Mouse (Mus musculus) megakaryocyte, adult 5-6 weeks (primary cell): ENCODE measurements at regions not wholly inside any gene's neighbourhood (a gene's known extent, or its start where the extent isn't known, plus 50 kb on each side); places are given as distances from the start of the nearest gene placed in this dataset.
A peak's percentile ranks its signal among the peaks of the same experiment; 100 is the strongest.

Experiments
- ATAC-seq: 2 replicates; pipeline ENCODE4 v1.8.0; 2016; ENCODE audit warnings: mild to moderate bottlenecking, inconsistent platforms; ENCODE audit not compliant: poor library complexity, severe bottlenecking

GRCm38 (mm10) chr2:169156908-169157307, 201.5 kb upstream of the Zfp64 start:
- no peak for ATAC-seq

GRCm38 (mm10) chr2:169154881-169155280, 199.5 kb upstream of the Zfp64 start:
- no peak for ATAC-seq

DNA sequence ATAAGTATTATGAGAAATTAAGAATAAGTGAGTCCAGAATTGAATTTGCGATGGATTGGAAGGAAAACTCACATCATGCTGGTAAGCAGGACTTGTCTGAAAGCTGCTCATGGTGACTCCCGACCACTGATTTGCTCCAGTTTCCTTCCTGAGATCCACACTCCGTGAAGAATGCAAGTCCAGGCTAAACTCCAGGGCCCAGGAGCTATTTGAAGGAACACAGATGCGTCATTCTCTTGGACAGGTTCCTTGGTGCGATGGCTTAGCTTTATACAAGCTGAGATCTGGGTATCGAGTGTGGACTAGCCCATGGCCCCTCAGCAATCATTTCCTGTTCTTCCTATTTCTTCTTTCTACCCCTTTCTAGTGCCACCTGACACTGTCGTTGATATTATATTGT, 192.3 kb upstream of the Zfp64 start:
- no peak for ATAC-seq

GRCm38 (mm10) chr2:169142224-169142623, 186.8 kb upstream of the Zfp64 start:
- no peak for ATAC-seq

DNA sequence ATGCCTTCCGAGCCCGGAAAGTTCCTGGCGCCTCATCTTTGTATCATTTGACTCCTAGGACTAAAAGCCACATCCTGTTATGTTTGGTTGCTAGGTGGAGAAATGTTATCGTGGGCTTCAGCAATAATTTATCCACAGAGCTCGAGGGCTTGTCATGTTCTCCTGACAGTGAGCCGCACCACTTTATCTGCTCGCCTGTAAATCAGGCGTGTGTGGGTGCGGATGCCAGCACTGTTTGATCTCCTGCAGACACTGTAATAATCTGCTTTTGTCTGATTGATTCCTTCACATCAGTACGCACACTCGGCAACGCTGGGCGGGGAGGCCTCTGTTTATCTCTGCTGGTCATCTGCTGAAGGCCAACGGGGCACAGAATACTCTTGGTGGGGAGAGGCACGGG, 178.5 kb upstream of the Zfp64 start:
- no peak for ATAC-seq

DNA sequence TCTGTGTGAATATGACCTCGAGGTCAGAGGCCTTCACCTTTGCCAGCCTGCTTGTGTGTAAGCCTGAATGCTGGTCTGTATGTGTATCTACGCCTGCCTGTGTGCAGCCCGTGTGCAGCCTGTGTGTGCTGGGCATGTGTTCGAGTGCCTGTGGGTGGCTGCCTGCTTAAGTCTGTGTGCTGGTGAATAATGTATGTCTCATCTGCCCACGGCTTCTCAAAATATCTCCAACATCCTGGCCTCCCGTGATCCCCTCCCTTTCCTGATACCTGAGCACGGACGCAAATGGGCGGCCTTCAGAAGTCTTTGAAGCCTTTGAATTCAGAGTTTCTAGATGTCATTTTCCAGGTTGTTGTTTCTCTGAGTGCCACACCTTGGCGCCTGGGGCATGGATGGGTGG, 170.1 kb upstream of the Zfp64 start:
- ATAC-seq = no peak

- ATAC-seq = no peak
Measured at GRCm38 (mm10) chr2:169122887-169123286, 167.5 kb upstream of the Zfp64 start.

- ATAC-seq = no peak
Measured at GRCm38 (mm10) chr2:169116841-169117240, 161.5 kb upstream of the Zfp64 start.

GRCm38 (mm10) chr2:169109044-169109443, 153.7 kb upstream of the Zfp64 start:
- no peak; the same call in 1 of the 2 replicates for ATAC-seq

DNA sequence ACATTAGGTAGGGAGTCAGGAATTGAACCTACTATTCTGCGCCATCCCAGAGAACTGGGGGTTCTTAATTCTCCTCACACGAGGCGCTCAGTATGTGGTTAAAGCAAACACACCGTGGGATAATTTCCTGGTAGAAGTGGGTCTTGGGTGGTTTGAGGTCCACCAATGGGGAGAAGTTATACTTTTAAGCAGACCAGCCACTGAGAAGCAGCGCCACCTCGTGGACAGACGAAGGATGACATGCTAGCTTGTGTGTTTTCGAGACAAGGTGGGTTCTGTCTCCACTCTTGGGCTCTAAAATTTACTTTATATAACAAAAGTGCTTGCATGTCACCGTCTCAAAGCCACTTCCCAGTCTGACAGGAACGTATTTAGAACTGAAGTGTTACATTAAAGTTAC, 152.7 kb upstream of the Zfp64 start:
- peak; percentile 60; the same call in 1 of the 2 replicates for ATAC-seq

- no peak for ATAC-seq
Measured at GRCm38 (mm10) chr2:169101506-169102261, 146.3 kb upstream of the Zfp64 start.

DNA sequence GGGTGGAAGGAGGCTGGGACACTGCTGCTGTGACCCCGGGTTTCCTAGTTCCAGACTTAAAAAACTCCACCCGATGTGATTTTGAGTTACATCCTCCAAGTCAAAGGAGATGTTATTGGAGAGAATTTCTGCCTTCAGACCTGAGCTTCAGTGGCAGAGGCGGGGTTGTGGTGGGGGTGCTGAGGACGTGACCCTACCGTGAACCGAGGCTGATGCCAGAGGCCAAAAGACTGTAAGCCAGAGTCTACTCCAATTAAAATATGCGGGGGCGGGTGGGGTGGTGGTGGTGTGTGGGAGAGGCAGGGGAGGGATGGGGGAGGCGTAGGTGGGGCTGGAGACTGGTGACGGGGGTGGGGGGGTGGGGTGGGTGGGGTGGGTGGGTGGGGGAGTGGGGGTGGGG, 145.1 kb upstream of the Zfp64 start:
- no peak for ATAC-seq

- ATAC-seq = no peak
Measured at GRCm38 (mm10) chr2:169099678-169100077, 144.3 kb upstream of the Zfp64 start.

GRCm38 (mm10) chr2:169098591-169098990, 143.2 kb upstream of the Zfp64 start:
- ATAC-seq = no peak

DNA sequence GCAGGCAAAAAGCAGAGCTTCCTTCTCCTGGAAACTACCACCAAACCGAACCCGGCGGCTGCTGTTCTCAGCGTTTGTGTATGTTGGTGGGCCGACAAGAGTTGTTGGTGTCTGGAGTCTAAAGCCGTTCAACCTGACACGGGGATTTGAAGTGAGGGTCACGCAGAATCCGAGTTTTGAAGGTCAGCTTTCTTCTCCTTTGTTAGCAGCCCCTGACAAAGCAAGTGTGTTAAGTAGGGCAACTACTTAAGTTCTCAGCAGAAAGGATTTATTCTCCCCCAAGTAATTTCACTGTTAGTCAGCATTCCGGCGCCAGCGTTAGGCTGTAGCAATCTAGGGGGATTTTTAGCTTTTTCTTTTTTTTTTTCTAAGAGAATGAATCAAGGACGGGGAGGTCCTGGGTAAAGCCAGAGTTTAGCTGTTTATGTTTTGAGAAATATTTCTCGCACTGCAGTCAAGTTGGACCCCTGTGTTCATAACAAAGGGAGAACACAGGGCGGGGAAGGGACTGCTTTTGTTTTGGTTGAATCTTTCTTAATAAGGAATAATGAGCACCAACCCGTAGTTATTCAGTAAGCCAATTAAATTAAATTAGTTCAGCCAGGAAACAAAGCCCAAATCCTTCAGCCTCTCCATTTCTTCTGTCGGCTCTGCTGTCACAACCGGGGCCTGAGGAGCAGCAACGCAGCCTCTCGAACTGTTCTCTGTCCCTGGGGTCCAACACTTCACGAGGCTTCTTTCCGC, 138.8 kb upstream of the Zfp64 start:
- no peak for ATAC-seq

GRCm38 (mm10) chr2:169090256-169090655, 134.9 kb upstream of the Zfp64 start:
- no peak for ATAC-seq

- peak; percentile 89 for ATAC-seq
Measured at GRCm38 (mm10) chr2:169088870-169089484, 133.6 kb upstream of the Zfp64 start.

GRCm38 (mm10) chr2:169088301-169088700, 132.9 kb upstream of the Zfp64 start:
- ATAC-seq = no peak

DNA sequence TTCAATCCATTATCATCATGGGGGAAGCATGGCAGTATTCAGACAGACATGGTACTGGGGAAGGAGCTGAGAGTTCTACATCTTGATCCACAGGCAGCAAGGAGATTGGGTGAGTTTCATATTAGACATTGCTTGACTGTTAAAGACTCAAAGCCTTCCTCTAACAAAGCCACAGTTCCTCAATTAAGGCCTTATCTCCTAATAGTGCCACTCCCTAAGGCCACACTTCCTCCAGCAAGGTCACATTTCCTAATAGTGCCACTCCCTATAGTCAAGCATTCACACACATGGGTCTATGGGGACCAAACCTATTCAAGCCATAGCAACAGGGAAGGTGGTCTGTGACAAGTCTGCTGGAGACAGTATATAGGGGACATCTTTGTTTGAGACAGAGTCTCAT, 115.9 kb upstream of the Zfp64 start:
- peak; percentile 88 for ATAC-seq

- ATAC-seq = no peak
Measured at GRCm38 (mm10) chr2:169065166-169065698, 109.8 kb upstream of the Zfp64 start.

DNA sequence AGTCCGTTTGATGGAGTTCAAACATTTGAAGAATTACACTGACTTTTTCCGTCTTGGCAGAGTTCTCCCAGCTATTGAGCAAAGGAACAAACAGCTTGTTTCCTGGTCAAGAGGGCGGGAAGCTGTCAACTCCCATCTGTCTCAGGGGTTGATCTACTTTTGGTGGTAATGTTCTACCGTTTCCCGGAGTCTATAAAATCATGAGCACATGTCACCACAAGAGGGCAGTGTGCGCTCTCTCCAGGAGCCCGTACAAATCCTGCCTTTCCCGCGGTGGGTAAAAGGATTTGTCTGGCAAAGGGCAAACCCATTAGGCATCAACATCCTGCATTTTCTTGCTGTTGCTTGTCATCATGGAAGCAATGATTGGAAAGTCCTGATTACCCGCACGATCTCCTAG, 106.1 kb upstream of the Zfp64 start:
- ATAC-seq = peak; percentile 72

DNA sequence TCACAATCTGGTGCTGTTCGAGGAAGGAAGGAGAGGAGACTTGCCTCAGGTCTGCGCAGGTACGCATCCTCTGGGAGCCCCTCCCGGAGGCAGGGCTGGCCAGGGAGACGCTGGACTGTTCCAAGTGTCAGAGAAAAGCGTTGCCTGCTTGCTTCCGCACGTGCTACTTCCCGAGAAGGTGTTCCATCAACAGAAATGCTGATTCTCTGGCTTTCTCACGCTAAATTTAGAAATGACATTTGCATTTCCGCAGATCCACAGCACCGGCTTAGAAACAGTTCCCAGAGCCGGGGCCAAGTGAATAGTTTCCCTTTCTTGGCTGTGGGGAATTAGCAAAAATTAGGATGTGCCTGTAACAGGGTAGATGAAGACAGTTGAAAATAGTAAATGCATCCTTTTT, 105.1 kb upstream of the Zfp64 start:
- no peak for ATAC-seq
